Mouse (Mus musculus) brain, embryonic 18.5 days (tissue): Measurements from ENCODE around the gene Rrp15.

Source experiments
- DNase-seq: peaks from one replicate; pipeline ENCODE4 v3.0.0-alpha.2; 2012; ENCODE audit warnings: low read depth, low spot score

The Rrp15 gene

GRCm38 (mm10) chr1:186714215-186714614, 34.9 kb downstream of the Rrp15 start:
- DNase-seq, result no peak

- no peak for DNase-seq
Observed at GRCm38 (mm10) chr1:186712802-186713471, 36.2 kb downstream of the Rrp15 start.

- DNase-seq, result no peak
Observed at GRCm38 (mm10) chr1:186705915-186706248, 43.3 kb downstream of the Rrp15 start, which contains the start of gene Tgfb2. Gene Tgfb2 (minus strand): TSS chr1:186705989.

GRCm38 (mm10) chr1:186705203-186705914, 43.8 kb downstream of the Rrp15 start:
- no peak for DNase-seq

- no peak for DNase-seq
Observed at GRCm38 (mm10) chr1:186703980-186704701, 45.0 kb downstream of the Rrp15 start.

- no peak for DNase-seq
Observed at GRCm38 (mm10) chr1:186703256-186703979, 45.7 kb downstream of the Rrp15 start.

GRCm38 (mm10) chr1:186702391-186703255, 46.5 kb downstream of the Rrp15 start:
- DNase-seq, result no peak

GRCm38 (mm10) chr1:186701206-186701905, 47.8 kb downstream of the Rrp15 start:
- no peak for DNase-seq

GRCm38 (mm10) chr1:186700496-186700895, 48.7 kb downstream of the Rrp15 start:
- DNase-seq, result no peak

- DNase-seq, result no peak
Observed at GRCm38 (mm10) chr1:186698583-186699338, 50.4 kb downstream of the Rrp15 start.

- DNase-seq, result no peak
Observed at GRCm38 (mm10) chr1:186696231-186696630, 52.9 kb downstream of the Rrp15 start.

- DNase-seq, result no peak
Observed at GRCm38 (mm10) chr1:186695361-186695760, 53.8 kb downstream of the Rrp15 start.

- no peak for DNase-seq
Observed at GRCm38 (mm10) chr1:186692370-186692769, 56.8 kb downstream of the Rrp15 start.

- no peak for DNase-seq
Observed at GRCm38 (mm10) chr1:186691708-186692107, 57.5 kb downstream of the Rrp15 start.

GRCm38 (mm10) chr1:186684041-186684440, 65.1 kb downstream of the Rrp15 start:
- no peak for DNase-seq

- DNase-seq, result no peak
Observed at GRCm38 (mm10) chr1:186682606-186683005, 66.6 kb downstream of the Rrp15 start.

- DNase-seq, result no peak
Observed at GRCm38 (mm10) chr1:186677614-186678013, 71.5 kb downstream of the Rrp15 start.

GRCm38 (mm10) chr1:186676199-186676598, 73.0 kb downstream of the Rrp15 start:
- no peak for DNase-seq

GRCm38 (mm10) chr1:186675263-186675662, 73.9 kb downstream of the Rrp15 start:
- DNase-seq, result no peak

GRCm38 (mm10) chr1:186674621-186675020, 74.5 kb downstream of the Rrp15 start:
- no peak for DNase-seq
